Mouse (Mus musculus) liver, embryonic 14.5 days (tissue): ENCODE data around the gene Slc3a1. TPM values are rescaled to one million over a fixed set of nuclear protein-coding genes. Genes with fewer than 3 reads are reported as not detected.

Experiments used
- ATAC-seq: fragments of 200-750 bp; cut with Nextera tagmentation; 2 replicates; pipeline ENCODE4 v1.8.0; 2017; ENCODE audit warnings: moderate number of reproducible peaks, mild to moderate bottlenecking, moderate library complexity; ENCODE audit not compliant: insufficient read depth
- DNase-seq, 3 experiments: peaks; one replicate each; pipeline ENCODE4 v3.0.0-alpha.2; 2012 to 2013; ENCODE audit warnings: low read depth in 3 of 3, low spot score in 3 of 3
- H3K27ac ChIP-seq: fragments of 300-500 bp; sonication (generic); 2 replicates; pipeline ENCODE4 v1.5.1; 2014; ENCODE audit warnings: moderate library complexity, mild to moderate bottlenecking, control low read depth, inconsistent platforms
- H3K27me3 ChIP-seq: fragments of 300-500 bp; sonication (generic); 2 replicates; pipeline ENCODE4 v1.6.1; 2014; ENCODE audit warnings: mild to moderate bottlenecking, low read length, moderate library complexity; ENCODE audit not compliant: control insufficient read depth, insufficient read depth
- H3K36me3 ChIP-seq: fragments of 300-500 bp; sonication (generic); replicated peaks from 2 replicates; pipeline ENCODE4 v1.6.1; 2014; ENCODE audit warnings: low read depth; ENCODE audit not compliant: control insufficient read depth, insufficient read depth
- H3K4me1 ChIP-seq, 2 experiments: fragments of 200-500 bp in 1 of 2; fragments of 300-500 bp in 1 of 2; sonication (generic) in 1 of 2; replicated peaks; 2 replicates each; pipeline ENCODE4 v1.6.1; 2012 to 2014; ENCODE audit warnings: antibody characterized with exemption in 1 of 2, inconsistent platforms in 1 of 2, low read length in 1 of 2; ENCODE audit not compliant: control insufficient read depth in 2 of 2, insufficient read depth in 2 of 2
- H3K4me2 ChIP-seq: fragments of 300-500 bp; sonication (generic); 2 replicates; pipeline ENCODE4 v1.6.1; 2014; ENCODE audit warnings: low read depth, mild to moderate bottlenecking, control low read depth, moderate library complexity
- H3K4me3 ChIP-seq, 2 experiments: fragments of 200-500 bp in 1 of 2; fragments of 300-500 bp in 1 of 2; sonication (generic) in 1 of 2; 2 replicates each; pipeline ENCODE4 v1.5.1; 2012 to 2014; ENCODE audit warnings: low read depth in 2 of 2, low read length in 2 of 2, mild to moderate bottlenecking in 2 of 2, control low read depth in 1 of 2, inconsistent platforms in 1 of 2, moderate library complexity in 1 of 2; ENCODE audit not compliant: insufficient read depth in 1 of 2
- H3K9ac ChIP-seq: fragments of 300-500 bp; sonication (generic); replicated peaks from 2 replicates; pipeline ENCODE4 v1.6.1; 2014; ENCODE audit warnings: mild to moderate bottlenecking, control low read depth, moderate library complexity
- H3K9me3 ChIP-seq: fragments of 300-500 bp; sonication (generic); 2 replicates; pipeline ENCODE4 v1.6.1; 2016; ENCODE audit warnings: low read length, mixed read lengths; ENCODE audit not compliant: control insufficient read depth
- CTCF ChIP-seq: IDR thresholded peaks from 2 replicates; pipeline ENCODE4 v1.5.1; 2016; ENCODE audit warnings: antibody characterized with exemption, low read depth, control low read depth
- EP300 ChIP-seq: IDR thresholded peaks from 2 replicates; pipeline ENCODE4 v1.6.1; 2016; ENCODE audit warnings: antibody characterized with exemption, low read depth
- WGBS: fragments of 180-500 bp; shearing (Covaris S2); extraction: QIAGEN DNeasy Blood & Tissue Kit; methylation state at CpG from one replicate; pipeline ENCODE4 v1.1.7; 2014; ENCODE audit not compliant: insufficient replicate concordance; 5-methylcytosine and 5-hydroxymethylcytosine counted together
- polyA plus RNA-seq, 2 experiments: library from polyadenylated mRNA; depleted of rRNA in 1 of 2; stranded (reverse) in 1 of 2; unstranded in 1 of 2; fragments of >200 nt; fragmentation: Nextera tagmentation in 1 of 2; extraction: Ambion mirVana in 1 of 2; gene quantifications; 2 replicates each; pipeline versions ENCODE4 v1.2.1 to v1.2.3; 2012 to 2014

Slc3a1 gene
- polyA plus RNA-seq, 2 experiments, result 0.45 to 0.65 TPM

- no peak for DNase-seq
- Histone ChIP-seq H3K9ac (no peak overlapping the region), H3K36me3 (no peaks in the 10 kb centered on the region), H3K4me2 (no peak overlapping the region), H3K9me3 (no peaks in the 10 kb centered on the region), H3K4me1 (peaks cover 4 to 10% of the 10 kb centered on the region in 2 experiments; a peak in 3 of 4 replicates), H3K27ac (no peak overlapping the region), H3K4me3 (no peak overlapping the region), H3K27me3 (no peaks in the 10 kb centered on the region)
- 76% methylated on average over 5 of the region's 5 CpGs for WGBS
- no peak for ATAC-seq
- TF ChIP-seq CTCF (no peak), EP300 (no peak)
These were observed 59.4 kb downstream of the Slc3a1 start for GRCm38 (mm10) chr17:85087591-85087990.

GRCm38 (mm10) chr17:85088401-85088800 is 60.2 kb downstream of the Slc3a1 start:
- Histone ChIP-seq H3K4me3 (no peak overlapping the region), H3K36me3 (no peaks in the 10 kb centered on the region), H3K9ac (no peak overlapping the region), H3K4me1 (peaks cover 4 to 10% of the 10 kb centered on the region in 2 experiments; a peak in 3 of 4 replicates), H3K27ac (no peak overlapping the region), H3K9me3 (no peaks in the 10 kb centered on the region), H3K4me2 (no peak overlapping the region), H3K27me3 (no peaks in the 10 kb centered on the region)
- DNase-seq (no peak), ATAC-seq (no peak)
- WGBS, result 79% methylated on average over 11 of the region's 11 CpGs
- TF ChIP-seq EP300 (no peak), CTCF (no peak)

- ATAC-seq, result no peak
These were observed 60.8 kb downstream of the Slc3a1 start for GRCm38 (mm10) chr17:85089011-85089410.

DNA sequence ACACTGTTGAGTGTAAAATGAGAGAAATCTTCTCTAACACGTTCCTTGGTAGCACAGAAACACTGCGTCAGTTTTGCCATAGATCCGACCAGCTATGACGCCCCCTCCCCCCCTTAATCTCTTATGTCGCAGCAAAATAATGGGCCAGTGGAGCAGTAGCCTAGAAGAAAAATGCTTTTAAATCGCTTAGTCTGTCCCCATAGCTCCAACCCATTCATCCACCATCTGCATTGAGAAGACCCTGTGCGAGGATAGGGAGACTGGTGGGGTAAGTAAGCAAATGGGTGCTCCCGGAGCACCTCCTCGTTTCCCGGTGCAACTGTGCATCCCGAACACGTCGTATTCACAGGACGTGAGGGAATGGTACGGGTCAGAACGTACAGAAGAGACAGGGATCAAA is 61.4 kb downstream of the Slc3a1 start:
- no peak for DNase-seq
- Histone ChIP-seq H3K4me3 (peak overlapping the region; percentile 70 to 95), H3K27me3 (no peaks in the 10 kb centered on the region), H3K9me3 (no peaks in the 10 kb centered on the region), H3K9ac (peak overlapping the region; percentile 67), H3K4me2 (peak overlapping the region; percentile 87), H3K4me1 (peaks cover 4 to 10% of the 10 kb centered on the region in 2 experiments; a peak in 3 of 4 replicates), H3K36me3 (no peaks in the 10 kb centered on the region), H3K27ac (peak overlapping the region; percentile 10)
- TF ChIP-seq EP300, result no peak
- no peak for TF ChIP-seq CTCF
- 1% methylated on average over 16 of the region's 16 CpGs for WGBS
- no peak for ATAC-seq

More at GRCm38 (mm10) chr17:85089011-85089410, 60.8 kb downstream of the Slc3a1 start:
- H3K36me3 ChIP-seq, result no peaks in the 10 kb centered on the region
- 57% methylated on average over 6 of the region's 6 CpGs for WGBS
- DNase-seq, result peak in 1 of 3 experiments; percentile 20
- peak overlapping the region; percentile 67; the same call in 1 of the 2 replicates for H3K9ac ChIP-seq
- no peak overlapping the region for H3K27ac ChIP-seq
- H3K4me3 ChIP-seq, result peak overlapping the region in 1 of 2 experiments; percentile 70; a peak in 2 of 4 replicates
- H3K4me1 ChIP-seq, result peaks cover 4 to 10% of the 10 kb centered on the region in 2 experiments; a peak in 3 of 4 replicates
- peak overlapping the region; percentile 87 for H3K4me2 ChIP-seq
- TF ChIP-seq CTCF, result no peak
- H3K27me3 ChIP-seq, result no peaks in the 10 kb centered on the region
- no peaks in the 10 kb centered on the region for H3K9me3 ChIP-seq

- TF ChIP-seq EP300 (peak; percentile 90), CTCF (0 out of 2 replicates have a peak, but pooled peaks have one; percentile 24)
- Histone ChIP-seq H3K4me3 (peak within 1 kb of the TSS; percentile 70 to 95), H3K4me2 (peak within 1 kb of the TSS; percentile 87), H3K4me1 (peaks cover 4 to 10% of the 10 kb centered on the region in 2 experiments; a peak in 3 of 4 replicates), H3K27ac (peak within 1 kb of the TSS; percentile 10), H3K36me3 (no peaks in the 10 kb centered on the region), H3K9me3 (no peaks in the 10 kb centered on the region), H3K27me3 (no peaks in the 10 kb centered on the region), H3K9ac (peak within 1 kb of the TSS; percentile 74)
- DNase-seq, result peak; percentile 96
- ATAC-seq, result peak; percentile 99
- under 1% methylated on average over 63 of the region's 63 CpGs for WGBS
These were observed 62.2 kb downstream of the Slc3a1 start, which contains the start of the genes Prepl and Camkmt for GRCm38 (mm10) chr17:85090120-85091099. Prepl (minus strand) TSS chr17:85090241. Camkmt (plus strand) TSS chr17:85090552.
